Mouse (Mus musculus) small intestine, adult 2 months (tissue): ENCODE data around the gene Pih1d1.

ENCODE experiments used
- CTCF ChIP-seq: fragments of 200-500 bp; IDR thresholded peaks from 2 replicates; pipeline ENCODE4 v1.5.1; 2012; ENCODE audit warnings: low read depth, mild to moderate bottlenecking, control low read depth, inconsistent platforms, low read length, moderate library complexity, mixed read lengths; ENCODE audit not compliant: insufficient replicate concordance, insufficient read length; ENCODE audit errors: extremely low read depth
- POLR2A ChIP-seq: fragments of 200-500 bp; IDR thresholded peaks from 2 replicates; pipeline ENCODE4 v1.6.1; 2012; ENCODE audit warnings: low read depth, mild to moderate bottlenecking, control low read depth, inconsistent platforms, low read length, moderate library complexity

DNA sequence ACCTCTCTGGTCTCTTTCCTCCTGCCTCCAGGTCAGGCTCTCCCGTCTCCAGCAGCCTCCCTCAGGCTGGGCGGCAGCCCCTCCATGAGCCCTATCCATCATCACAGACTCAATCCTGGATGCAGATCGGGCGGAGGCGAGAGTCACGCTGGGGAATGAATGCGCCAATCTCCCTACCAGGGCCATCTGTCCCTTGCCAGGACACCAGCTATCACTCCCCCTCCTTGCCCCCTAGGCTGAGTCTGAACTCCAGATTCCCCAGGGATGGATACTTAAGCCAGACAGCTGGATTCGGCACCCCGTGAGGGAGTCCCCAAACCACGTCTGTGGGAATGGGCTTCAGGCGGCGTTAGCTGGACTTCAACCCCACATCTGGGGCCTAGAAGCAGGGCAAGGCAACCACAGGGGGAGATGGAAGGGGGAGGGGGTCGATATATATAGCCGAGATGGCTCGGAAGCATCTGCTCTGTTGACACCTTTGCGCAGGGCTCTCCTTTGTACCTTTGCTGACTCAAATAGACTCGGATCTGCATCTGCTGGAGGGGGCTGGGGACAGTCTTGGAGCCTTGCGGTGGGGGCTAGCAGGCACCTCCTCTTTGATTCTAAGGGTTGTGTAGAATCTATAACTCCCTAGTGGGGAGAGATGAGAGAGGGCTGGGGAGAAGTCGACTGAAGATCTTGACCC, 13.8 kb downstream of the Pih1d1 start:
- TF ChIP-seq POLR2A (no peak), CTCF (no peak)
